ENCODE assay signal across 22 mouse cellular contexts in the genomic region with DNA sequence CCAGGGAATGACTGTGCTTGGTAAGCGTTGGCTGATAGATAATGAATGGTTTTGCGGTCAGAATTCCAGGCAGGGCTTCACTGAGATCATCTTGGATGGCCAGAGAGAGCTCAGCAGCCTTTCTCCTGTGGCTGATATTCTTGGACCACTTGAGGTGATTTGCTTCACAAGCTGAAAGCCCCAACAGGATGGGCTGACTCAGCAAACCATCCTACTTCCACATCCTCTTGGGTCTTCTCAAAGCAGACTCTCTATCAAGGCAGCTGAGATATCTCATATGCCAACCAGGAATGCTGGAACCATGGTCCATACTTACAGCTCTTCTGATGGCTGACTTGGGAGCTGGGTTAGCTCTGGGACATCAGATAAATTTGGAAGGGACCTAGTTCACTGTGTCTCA.
"Had no signal": no experiment of that assay in that cellular context is flagged by ENCODE, and none has a peak within 500 bp of the region (broad histone marks: within the 10 kb centered on the region; RNA-seq: fewer than 3 reads in every experiment).

No protein-coding gene starts in this region.

- ATAC-seq: intestine, postnatal 0 days; liver, postnatal 0 days; lung, postnatal 0 days; midbrain, embryonic 15.5 days had no signal

- H3K9ac ChIP-seq: kidney, embryonic 15.5 days; limb, embryonic 12.5 days; limb, embryonic 15.5 days; liver, embryonic 14.5 days; liver, postnatal 0 days; lung, embryonic 14.5 days; midbrain, embryonic 12.5 days; midbrain, embryonic 15.5 days had no signal

- H3K27ac ChIP-seq: kidney, embryonic 15.5 days; limb, embryonic 12.5 days; limb, embryonic 15.5 days; liver, embryonic 14.5 days; macrophage; midbrain, embryonic 12.5 days; midbrain, embryonic 15.5 days had no signal

- H3K27me3 ChIP-seq: kidney, embryonic 15.5 days; limb, embryonic 12.5 days; limb, embryonic 15.5 days; midbrain, embryonic 12.5 days; midbrain, embryonic 15.5 days had no signal

- H3K9me3 ChIP-seq: kidney, embryonic 15.5 days; limb, embryonic 12.5 days; limb, embryonic 15.5 days; megakaryocyte, embryonic 14.5 days; midbrain, embryonic 12.5 days; midbrain, embryonic 15.5 days had no signal

- DNase-seq: kidney, adult 8-10 months; kidney, postnatal 14 days; kidney, postnatal 4 days; left cerebral cortex, postnatal 4 days; liver, postnatal 0 days; lung, embryonic 14.5 days; retina, postnatal 1 day; right cerebral cortex, postnatal 25 days; spleen, adult 18-20 months; thymus, adult 18-20 months; thymus, postnatal 36 days had no signal

- H3K36me3 ChIP-seq: kidney, embryonic 15.5 days; limb, embryonic 12.5 days; limb, embryonic 15.5 days; midbrain, embryonic 12.5 days; midbrain, embryonic 15.5 days had no signal

- H3K4me1 ChIP-seq: kidney, embryonic 15.5 days; limb, embryonic 12.5 days; limb, embryonic 15.5 days; midbrain, embryonic 12.5 days; midbrain, embryonic 15.5 days had no signal

- H3K4me2 ChIP-seq: kidney, embryonic 15.5 days; limb, embryonic 12.5 days; limb, embryonic 15.5 days; liver, embryonic 11.5 days; lung, embryonic 14.5 days; midbrain, embryonic 12.5 days; midbrain, embryonic 15.5 days had no signal

- H3K4me3 ChIP-seq: kidney, embryonic 15.5 days; limb, embryonic 12.5 days; limb, embryonic 15.5 days; megakaryocyte, embryonic 14.5 days; midbrain, embryonic 12.5 days; midbrain, embryonic 15.5 days had no signal
